Mouse (Mus musculus) CH12.LX (cell line): ENCODE measurements around the gene C1ql1. TPM values are rescaled to one million over a fixed set of nuclear protein-coding genes. Genes with fewer than 3 reads are reported as not detected.

Source experiments
- DNase-seq: peaks from one replicate; pipeline ENCODE4 v3.0.0-alpha.2; 2013; ENCODE audit errors: extremely low read depth
- H3K27ac ChIP-seq: 2 replicates; pipeline ENCODE4 v1.5.1; 2012; ENCODE audit warnings: low read depth, mild to moderate bottlenecking, control low read depth, moderate library complexity; ENCODE audit not compliant: insufficient read depth
- H3K27me3 ChIP-seq: replicated peaks from 2 replicates; pipeline ENCODE3; 2012; ENCODE audit warnings: inconsistent platforms
- H3K36me3 ChIP-seq, 2 experiments: replicated peaks in 1 of 2; 2 replicates each; pipeline versions ENCODE3 to v1.6.1; 2012; ENCODE audit warnings: inconsistent platforms in 1 of 2, low read length in 1 of 2, mild to moderate bottlenecking in 1 of 2, mixed read lengths in 1 of 2, moderate library complexity in 1 of 2; ENCODE audit not compliant: control insufficient read depth in 1 of 2, insufficient read depth in 1 of 2
- H3K4me1 ChIP-seq, 2 experiments: 2 replicates each; pipeline ENCODE4 v1.6.1; 2012; ENCODE audit warnings: inconsistent platforms in 1 of 2, moderate library complexity in 1 of 2; ENCODE audit not compliant: insufficient read depth in 2 of 2, control insufficient read depth in 1 of 2
- H3K4me2 ChIP-seq: 2 replicates; pipeline ENCODE4 v1.6.1; 2012; ENCODE audit warnings: low read depth, mild to moderate bottlenecking, control low read depth; ENCODE audit not compliant: poor library complexity, insufficient read depth, severe bottlenecking
- H3K4me3 ChIP-seq, 3 experiments: fragments of 150-350 bp in 1 of 3; sonication (generic) in 1 of 3; replicated peaks in 1 of 3; 2 replicates each; pipeline versions ENCODE3 to v1.5.1; 2011 to 2012; ENCODE audit warnings: low read depth in 2 of 3, low read length in 2 of 3, mild to moderate bottlenecking in 2 of 3, moderate library complexity in 2 of 3, control low read depth in 1 of 3, improper control_type of control experiment in 1 of 3, inconsistent platforms in 1 of 3, mixed read lengths in 1 of 3; ENCODE audit not compliant: poor library complexity in 1 of 3
- H3K79me2 ChIP-seq: replicated peaks from 2 replicates; pipeline ENCODE4 v1.6.1; 2012; ENCODE audit warnings: mild to moderate bottlenecking, moderate library complexity; ENCODE audit not compliant: control insufficient read depth, poor library complexity, insufficient read depth, severe bottlenecking; ENCODE audit errors: extremely low read depth
- H3K9ac ChIP-seq: 2 replicates; pipeline ENCODE4 v1.6.1; 2012; ENCODE audit warnings: low read depth, mild to moderate bottlenecking, control low read depth, moderate library complexity; ENCODE audit not compliant: insufficient read depth
- H3K9me3 ChIP-seq: replicated peaks from 2 replicates; pipeline ENCODE3; 2012; ENCODE audit warnings: low read length, inconsistent platforms, mixed read lengths
- BHLHE40 ChIP-seq: IDR thresholded peaks from 2 replicates; pipeline ENCODE4 v1.6.1; 2011; ENCODE audit warnings: mild to moderate bottlenecking, low read depth, low read length, improper control_type of control experiment
- CHD1 ChIP-seq: IDR thresholded peaks from 2 replicates; pipeline ENCODE4 v1.6.1; 2012; ENCODE audit warnings: low read depth, low read length, improper control_type of control experiment, inconsistent platforms
- CHD2 ChIP-seq: IDR thresholded peaks from 2 replicates; pipeline ENCODE4 v1.6.1; 2011; ENCODE audit warnings: low read length, improper control_type of control experiment
- CTCF ChIP-seq, 2 experiments: IDR thresholded peaks in 1 of 2; conservative IDR thresholded peaks in 1 of 2; 2 replicates each; pipeline ENCODE4 v1.5.1; 2011 to 2012; ENCODE audit warnings: low read depth in 2 of 2, low read length in 2 of 2, improper control_type of control experiment in 1 of 2, inconsistent platforms in 1 of 2, mild to moderate bottlenecking in 1 of 2, moderate library complexity in 1 of 2
- E2F4 ChIP-seq: IDR thresholded peaks from 2 replicates; pipeline ENCODE4 v1.6.1; 2011; ENCODE audit warnings: low read depth, low read length, improper control_type of control experiment; ENCODE audit not compliant: insufficient replicate concordance
- ELF1 ChIP-seq: IDR thresholded peaks from 2 replicates; pipeline ENCODE4 v1.6.1; 2014; ENCODE audit warnings: low read depth, mild to moderate bottlenecking, inconsistent platforms, low read length, improper control_type of control experiment
- EP300 ChIP-seq: IDR thresholded peaks from 2 replicates; pipeline ENCODE4 v1.6.1; 2011; ENCODE audit warnings: low read length, improper control_type of control experiment
- ETS1 ChIP-seq: conservative IDR thresholded peaks from 2 replicates; pipeline ENCODE4 v1.6.1; 2012; ENCODE audit warnings: low read depth, mild to moderate bottlenecking, inconsistent platforms, low read length, improper control_type of control experiment, moderate library complexity
- GABPA ChIP-seq: IDR thresholded peaks from 2 replicates; pipeline ENCODE4 v1.6.1; 2012; ENCODE audit warnings: low read depth, low read length, improper control_type of control experiment, inconsistent platforms; ENCODE audit not compliant: insufficient replicate concordance
- HCFC1 ChIP-seq: IDR thresholded peaks from 2 replicates; pipeline ENCODE4 v1.6.1; 2012; ENCODE audit warnings: low read depth, mild to moderate bottlenecking, inconsistent platforms, low read length, improper control_type of control experiment
- IRF4 ChIP-seq: IDR thresholded peaks from 2 replicates; pipeline ENCODE4 v1.6.1; 2014; ENCODE audit warnings: low read depth, mild to moderate bottlenecking, inconsistent platforms, low read length, improper control_type of control experiment
- JUN ChIP-seq: IDR thresholded peaks from 2 replicates; pipeline ENCODE4 v1.6.1; 2011; ENCODE audit warnings: low read depth, mild to moderate bottlenecking, low read length, improper control_type of control experiment, moderate library complexity; ENCODE audit not compliant: insufficient read depth
- KAT2A ChIP-seq: IDR thresholded peaks from 2 replicates; pipeline ENCODE4 v1.6.1; 2012; ENCODE audit warnings: low read length, improper control_type of control experiment, inconsistent platforms; ENCODE audit not compliant: insufficient replicate concordance
- MAFK ChIP-seq: IDR thresholded peaks from 2 replicates; pipeline ENCODE4 v1.6.1; 2011; ENCODE audit warnings: low read length, improper control_type of control experiment; ENCODE audit not compliant: insufficient replicate concordance
- MAZ ChIP-seq: IDR thresholded peaks from 2 replicates; pipeline ENCODE4 v1.6.1; 2012; ENCODE audit warnings: low read depth, mild to moderate bottlenecking, inconsistent platforms, low read length, improper control_type of control experiment, moderate library complexity
- MEF2A ChIP-seq: IDR thresholded peaks from 2 replicates; pipeline ENCODE4 v1.6.1; 2014; ENCODE audit warnings: low read depth, mild to moderate bottlenecking, inconsistent platforms, low read length, improper control_type of control experiment, borderline replicate concordance
- MXI1 ChIP-seq: IDR thresholded peaks from 2 replicates; pipeline ENCODE4 v1.6.1; 2011; ENCODE audit warnings: mild to moderate bottlenecking, low read depth, low read length, improper control_type of control experiment
- MYC ChIP-seq: IDR thresholded peaks from 2 replicates; pipeline ENCODE4 v1.6.1; 2011; ENCODE audit warnings: low read depth, mild to moderate bottlenecking, improper control_type of control experiment, low read length
- NELFE ChIP-seq: IDR thresholded peaks from 2 replicates; pipeline ENCODE4 v1.6.1; 2011; ENCODE audit warnings: low read depth, low read length, improper control_type of control experiment
- NRF1 ChIP-seq: IDR thresholded peaks from 2 replicates; pipeline ENCODE4 v1.6.1; 2014; ENCODE audit warnings: low read depth, mild to moderate bottlenecking, inconsistent platforms, low read length, improper control_type of control experiment, moderate library complexity
- PAX5 ChIP-seq: IDR thresholded peaks from 2 replicates; pipeline ENCODE4 v1.6.1; 2012; ENCODE audit warnings: low read length, inconsistent platforms, mixed read lengths
- POLR2A ChIP-seq: IDR thresholded peaks from 2 replicates; pipeline ENCODE4 v1.6.1; 2011; ENCODE audit warnings: low read depth, mild to moderate bottlenecking, improper control_type of control experiment, low read length
- POLR2AphosphoS2 ChIP-seq: IDR thresholded peaks from 2 replicates; pipeline ENCODE4 v1.6.1; 2011; ENCODE audit warnings: low read depth, low read length, improper control_type of control experiment
- RAD21 ChIP-seq: IDR thresholded peaks from 2 replicates; pipeline ENCODE4 v1.6.1; 2011; ENCODE audit warnings: low read depth, mild to moderate bottlenecking, low read length, improper control_type of control experiment, moderate library complexity
- RCOR1 ChIP-seq: conservative IDR thresholded peaks from 2 replicates; pipeline ENCODE4 v1.6.1; 2012; ENCODE audit warnings: low read depth, mild to moderate bottlenecking, inconsistent platforms, low read length, improper control_type of control experiment
- SIN3A ChIP-seq: IDR thresholded peaks from 2 replicates; pipeline ENCODE4 v1.6.1; 2012; ENCODE audit warnings: low read length, improper control_type of control experiment, inconsistent platforms
- SMC3 ChIP-seq: IDR thresholded peaks from 2 replicates; pipeline ENCODE4 v1.6.1; 2011; ENCODE audit warnings: low read depth, low read length, improper control_type of control experiment
- TBP ChIP-seq: conservative IDR thresholded peaks from 2 replicates; pipeline ENCODE4 v1.6.1; 2011; ENCODE audit warnings: low read depth, low read length, improper control_type of control experiment
- TCF12 ChIP-seq: IDR thresholded peaks from 2 replicates; pipeline ENCODE4 v1.6.1; 2014; ENCODE audit warnings: low read depth, mild to moderate bottlenecking, inconsistent platforms, low read length, improper control_type of control experiment
- UBTF ChIP-seq: IDR thresholded peaks from 2 replicates; pipeline ENCODE4 v1.6.1; 2012; ENCODE audit warnings: low read depth, mild to moderate bottlenecking, inconsistent platforms, low read length, improper control_type of control experiment, moderate library complexity
- USF1 ChIP-seq: IDR thresholded peaks from 2 replicates; pipeline ENCODE4 v1.6.1; 2014; ENCODE audit warnings: low read depth, mild to moderate bottlenecking, inconsistent platforms, low read length, improper control_type of control experiment
- USF2 ChIP-seq: conservative IDR thresholded peaks from 2 replicates; pipeline ENCODE4 v1.6.1; 2011; ENCODE audit warnings: low read depth, low read length, improper control_type of control experiment
- ZC3H11A ChIP-seq: IDR thresholded peaks from 2 replicates; pipeline ENCODE4 v1.6.1; 2012; ENCODE audit warnings: low read depth, mild to moderate bottlenecking, inconsistent platforms, low read length, improper control_type of control experiment
- ZKSCAN1 ChIP-seq: IDR thresholded peaks from 2 replicates; pipeline ENCODE4 v1.6.1; 2012; ENCODE audit warnings: low read depth, inconsistent platforms, low read length, improper control_type of control experiment, borderline replicate concordance
- ZMIZ1 ChIP-seq: IDR thresholded peaks from 2 replicates; pipeline ENCODE4 v1.6.1; 2012; ENCODE audit warnings: low read depth, mild to moderate bottlenecking, inconsistent platforms, low read length, improper control_type of control experiment
- ZNF384 ChIP-seq: IDR thresholded peaks from 2 replicates; pipeline ENCODE4 v1.6.1; 2012; ENCODE audit warnings: low read depth, low read length, improper control_type of control experiment, inconsistent platforms
- dilution Hi-C: fragments of 300-500 bp; cut with MboI; formaldehyde crosslinking; loops from 2 replicates; pipeline ENCODE4 v1.14.3; 2020; ENCODE audit warnings: low sequenced_read_pairs; ENCODE audit not compliant: extremely low pct_unique_long_range_greater_than_20kb, extremely low pct_ligation_motif_present
- in situ Hi-C: fragments of 300-500 bp; cut with MboI; formaldehyde crosslinking; loops from 3 replicates; pipeline ENCODE4 v1.14.3; 2019; ENCODE audit warnings: low sequenced_read_pairs, low pct_ligation_motif_present, low pct_unique_long_range_greater_than_20kb, mixed read lengths
- polyA plus RNA-seq: library from polyadenylated mRNA; unstranded; fragments of >175 nt; gene quantifications from 2 replicates; pipeline ENCODE4 v1.2.1, GENCODE M21; 2012; ENCODE audit warnings: low read depth; ENCODE audit not compliant: insufficient read length
- total RNA-seq, 2 experiments: library from RNA; depleted of rRNA; stranded (reverse); fragments of 300-350 nt in 1 of 2; fragments of >200 nt in 1 of 2; gene quantifications; 2 replicates each; pipeline ENCODE4 v1.2.3; 2012 to 2014

C1ql1 gene
- total and polyA plus RNA-seq, 3 experiments = not detected

GRCm38 (mm10) chr11:102925351-102925717 lies 21.2 kb downstream of the C1ql1 start:
- H3K27me3 ChIP-seq = peaks cover 8% of the 10 kb centered on the region
- peaks cover 0 to 20% of the 10 kb centered on the region in 2 experiments for H3K36me3 ChIP-seq
- H3K4me2 ChIP-seq = peak overlapping the region; percentile 63; the same call in 1 of the 2 replicates
- in situ Hi-C loops = no loop called here
- dilution Hi-C loops = no loop called here
- H3K27ac ChIP-seq = peak overlapping the region; percentile 89
- peaks cover 41% of the 10 kb centered on the region for H3K79me2 ChIP-seq
- peak overlapping the region; percentile 59 for H3K9ac ChIP-seq
- peak; percentile 95 for DNase-seq
- H3K4me1 ChIP-seq = peaks cover 11 to 34% of the 10 kb centered on the region in 2 experiments
- peak overlapping the region; percentile 59 to 83 (median 71) for H3K4me3 ChIP-seq
- TF ChIP-seq PAX5 (no peak), IRF4 (peak; percentile 45), GABPA (no peak), USF1 (no peak), TBP (no peak), ZC3H11A (peak; percentile 39; the same call in 1 of the 2 replicates), NELFE (no peak), CTCF (conservative IDR thresholded peaks at IDR 0.05 in 1 of 2, IDR thresholded peaks at IDR 0.05 in 1 of 2; ENCODE audit: low read depth in 2 of 2, low read length in 2 of 2) (peak in 1 of 2 experiments; percentile 75; a peak in 3 of 4 replicates), KAT2A (no peak), MXI1 (no peak), BHLHE40 (peak; percentile 86), ETS1 (peak; percentile 49; the same call in 1 of the 2 replicates), CHD1 (no peak; the same call in 1 of the 2 replicates), NRF1 (no peak), ZKSCAN1 (no peak), TCF12 (no peak), POLR2AphosphoS2 (no peak), MAFK (0 out of 2 replicates have a peak, but pooled peaks have one; percentile 49), RAD21 (peak; percentile 63), ELF1 (no peak), JUN (no peak), USF2 (no peak), UBTF (peak; percentile 75; the same call in 1 of the 2 replicates), SMC3 (peak; percentile 67), ZMIZ1 (no peak; the same call in 1 of the 2 replicates), POLR2A (no peak), HCFC1 (no peak; the same call in 1 of the 2 replicates), MEF2A (peak; percentile 36; the same call in 1 of the 2 replicates), EP300 (no peak), MAZ (no peak), RCOR1 (peak; percentile 76), SIN3A (no peak), ZNF384 (no peak), CHD2 (no peak; the same call in none of the 2 replicates), MYC (peak; percentile 74; the same call in 1 of the 2 replicates), E2F4 (no peak)
- peaks cover 3% of the 10 kb centered on the region for H3K9me3 ChIP-seq
